Mouse (Mus musculus) megakaryocyte, embryonic 14.5 days (primary cell): ENCODE results near the gene Trank1. TPM values are rescaled to one million over a fixed set of nuclear protein-coding genes. Genes with fewer than 3 reads are reported as not detected.

Experiments used
- H3K27me3 ChIP-seq: replicated peaks from 2 replicates; pipeline ENCODE3; 2012; ENCODE audit warnings: inconsistent platforms
- H3K36me3 ChIP-seq: replicated peaks from 2 replicates; pipeline ENCODE3; 2012; ENCODE audit warnings: low read length, inconsistent platforms, mixed read lengths
- H3K4me1 ChIP-seq: 2 replicates; pipeline ENCODE4 v1.6.1; 2012; ENCODE audit warnings: inconsistent platforms
- H3K4me3 ChIP-seq: replicated peaks from 2 replicates; pipeline ENCODE3; 2012; ENCODE audit warnings: moderate library complexity, mild to moderate bottlenecking, inconsistent platforms
- H3K9me3 ChIP-seq: 2 replicates; pipeline ENCODE4 v1.6.1; 2012; ENCODE audit warnings: inconsistent platforms
- FLI1 ChIP-seq: IDR thresholded peaks from 2 replicates; pipeline ENCODE4 v1.6.1; 2012; ENCODE audit warnings: low read length, inconsistent platforms, mixed read lengths
- GATA1 ChIP-seq: IDR thresholded peaks from 3 replicates; pipeline ENCODE4 v1.6.1; 2012; ENCODE audit warnings: mixed read lengths, low read length, inconsistent platforms, borderline replicate concordance
- polyA plus RNA-seq: library from polyadenylated mRNA; stranded (reverse); fragments of >175 nt; gene quantifications from 2 replicates; pipeline ENCODE4 v1.2.3, GENCODE M21; 2012; ENCODE audit warnings: low replicate concordance; ENCODE audit not compliant: insufficient read depth

Gene Trank1
- polyA plus RNA-seq, 1 experiment = not detected

- no peak for TF ChIP-seq FLI1
- TF ChIP-seq GATA1 = no peak
- no peaks in the 10 kb centered on the region for H3K36me3 ChIP-seq
- H3K4me3 ChIP-seq = no peak overlapping the region
Measured at GRCm38 (mm10) chr9:111390016-111390415, 78.5 kb downstream of the Trank1 start.

DNA sequence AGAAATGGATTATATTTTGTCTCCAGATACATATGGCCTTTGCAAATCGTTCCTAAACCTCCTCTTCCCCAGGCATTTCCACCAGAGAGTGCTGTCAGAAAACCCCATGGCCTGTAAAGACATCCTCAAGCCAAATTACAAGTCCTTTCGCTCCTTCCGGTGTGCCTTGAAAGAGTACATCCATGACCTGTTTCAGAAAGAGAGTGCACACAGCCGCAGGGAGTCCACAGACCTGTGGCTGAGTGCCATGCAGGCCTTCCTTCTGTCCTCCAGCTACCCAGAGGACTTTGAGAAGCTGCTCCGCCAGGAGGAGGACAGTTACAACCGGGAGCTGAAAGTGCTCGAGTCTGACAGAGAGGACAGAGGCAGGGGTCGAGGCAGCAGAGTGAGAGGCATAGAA lies 79.5 kb downstream of the Trank1 start:
- no peaks in the 10 kb centered on the region for H3K36me3 ChIP-seq

More at GRCm38 (mm10) chr9:111390016-111390415, 78.5 kb downstream of the Trank1 start:
- H3K9me3 ChIP-seq = peaks cover 3% of the 10 kb centered on the region; the same call in 1 of the 2 replicates
- H3K4me1 ChIP-seq = no peaks in the 10 kb centered on the region
- peaks cover 5% of the 10 kb centered on the region for H3K27me3 ChIP-seq

DNA sequence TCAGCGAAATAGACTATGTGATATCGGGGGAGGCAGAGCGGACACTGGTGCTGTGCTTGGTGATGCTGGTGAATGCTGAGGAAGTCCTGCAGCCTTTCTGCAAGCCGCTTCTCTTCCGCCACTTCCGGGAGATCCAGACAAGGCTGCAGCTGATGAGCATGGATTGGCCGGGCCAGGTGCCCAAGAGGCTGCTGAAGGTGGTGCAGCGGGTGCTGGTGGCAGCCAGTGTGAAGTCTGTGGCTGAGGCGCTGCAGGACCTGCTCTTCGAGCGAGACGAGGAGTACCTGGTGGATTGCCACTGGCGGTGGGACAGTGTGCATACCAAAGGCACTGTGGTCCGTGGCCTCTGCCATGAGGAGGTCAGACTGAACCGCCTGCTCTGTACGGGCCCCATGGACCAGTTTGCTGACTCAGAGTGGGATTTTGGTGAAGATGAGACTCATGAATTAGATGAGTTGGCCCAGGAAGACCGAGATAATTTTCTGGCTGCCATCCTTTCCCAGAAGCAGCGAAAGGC lies 80.4 kb downstream of the Trank1 start:
- no peak for TF ChIP-seq GATA1
- no peak for TF ChIP-seq FLI1
- Histone ChIP-seq H3K4me1 (0 out of 2 replicates have a peak, but pooled peaks cover 2% of the 10 kb centered on the region), H3K4me3 (no peak overlapping the region), H3K27me3 (peaks cover 10% of the 10 kb centered on the region), H3K9me3 (no peaks in the 10 kb centered on the region), H3K36me3 (no peaks in the 10 kb centered on the region)

More for the DNA sequence above, 79.5 kb downstream of the Trank1 start:
- no peak overlapping the region for H3K4me3 ChIP-seq
- no peaks in the 10 kb centered on the region for H3K4me1 ChIP-seq
- H3K27me3 ChIP-seq = peaks cover 6% of the 10 kb centered on the region
- no peaks in the 10 kb centered on the region for H3K9me3 ChIP-seq
- TF ChIP-seq FLI1 (no peak), GATA1 (no peak)

- Histone ChIP-seq H3K27me3 (peaks cover 11% of the 10 kb centered on the region), H3K9me3 (no peaks in the 10 kb centered on the region), H3K4me1 (0 out of 2 replicates have a peak, but pooled peaks cover 3% of the 10 kb centered on the region), H3K36me3 (no peaks in the 10 kb centered on the region), H3K4me3 (no peak overlapping the region)
- TF ChIP-seq GATA1 (no peak), FLI1 (no peak)
Measured at GRCm38 (mm10) chr9:111395265-111395664, 83.7 kb downstream of the Trank1 start.

- peaks cover 11% of the 10 kb centered on the region for H3K27me3 ChIP-seq
Measured at GRCm38 (mm10) chr9:111398059-111398458, 86.5 kb downstream of the Trank1 start.

GRCm38 (mm10) chr9:111400089-111400488 lies 88.5 kb downstream of the Trank1 start:
- Histone ChIP-seq H3K4me1 (0 out of 2 replicates have a peak, but pooled peaks cover 3% of the 10 kb centered on the region), H3K36me3 (no peaks in the 10 kb centered on the region), H3K27me3 (peaks cover 8% of the 10 kb centered on the region), H3K9me3 (no peaks in the 10 kb centered on the region), H3K4me3 (no peak overlapping the region)
- TF ChIP-seq GATA1 (no peak), FLI1 (no peak)

More at GRCm38 (mm10) chr9:111398059-111398458, 86.5 kb downstream of the Trank1 start:
- H3K9me3 ChIP-seq = no peaks in the 10 kb centered on the region
- H3K4me1 ChIP-seq = 0 out of 2 replicates have a peak, but pooled peaks cover 3% of the 10 kb centered on the region
- TF ChIP-seq FLI1 = no peak
- TF ChIP-seq GATA1 = no peak
- H3K4me3 ChIP-seq = no peak overlapping the region
- H3K36me3 ChIP-seq = no peaks in the 10 kb centered on the region

DNA sequence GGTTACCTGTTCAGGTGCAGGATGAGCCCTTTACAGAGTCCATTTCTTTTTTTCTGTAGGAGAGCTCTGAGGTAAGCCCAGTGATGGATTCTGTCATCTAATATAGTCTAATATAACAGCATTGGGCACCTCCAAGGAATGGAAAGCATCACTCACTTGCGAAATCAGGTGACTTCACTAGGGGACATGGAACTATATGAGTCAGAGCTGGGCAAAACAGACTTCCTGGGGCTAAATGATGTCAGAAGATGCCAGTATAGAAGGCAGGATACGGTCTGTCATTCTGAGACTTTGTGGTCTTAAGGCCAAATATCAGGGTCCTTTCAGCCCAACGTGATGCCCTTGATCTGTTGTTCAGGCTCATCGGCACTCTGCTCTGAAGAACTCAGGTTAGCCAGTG lies 91.6 kb downstream of the Trank1 start:
- Histone ChIP-seq H3K4me3 (no peak overlapping the region), H3K36me3 (no peaks in the 10 kb centered on the region)

GRCm38 (mm10) chr9:111404346-111405079 lies 93.0 kb downstream of the Trank1 start:
- Histone ChIP-seq H3K36me3 (no peaks in the 10 kb centered on the region), H3K9me3 (no peaks in the 10 kb centered on the region)
- no peak for TF ChIP-seq FLI1
- TF ChIP-seq GATA1 = no peak

More for the DNA sequence above, 91.6 kb downstream of the Trank1 start:
- no peaks in the 10 kb centered on the region for H3K4me1 ChIP-seq
- H3K27me3 ChIP-seq = no peaks in the 10 kb centered on the region
- TF ChIP-seq GATA1 = no peak
- no peak for TF ChIP-seq FLI1
- H3K9me3 ChIP-seq = no peaks in the 10 kb centered on the region

DNA sequence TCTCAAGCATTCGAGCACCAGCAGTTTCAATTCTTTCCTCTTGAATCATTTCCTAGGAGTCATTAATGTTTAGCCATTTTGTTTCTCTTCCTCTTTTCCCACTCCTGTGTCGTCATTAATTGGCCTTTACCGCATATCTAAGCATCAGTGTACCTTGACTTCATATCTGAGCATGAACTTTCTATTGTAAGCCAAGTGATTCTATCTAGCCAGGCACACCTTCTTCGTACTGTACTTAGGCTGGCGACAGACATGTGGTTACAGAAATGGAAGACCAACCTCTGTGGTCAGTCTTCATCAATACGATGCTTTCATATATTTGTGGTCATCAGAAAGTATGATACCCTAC lies 93.5 kb downstream of the Trank1 start:
- Histone ChIP-seq H3K9me3 (no peaks in the 10 kb centered on the region), H3K4me1 (no peaks in the 10 kb centered on the region), H3K36me3 (no peaks in the 10 kb centered on the region), H3K4me3 (no peak overlapping the region), H3K27me3 (no peaks in the 10 kb centered on the region)
- no peak for TF ChIP-seq GATA1
- no peak for TF ChIP-seq FLI1

More at GRCm38 (mm10) chr9:111404346-111405079, 93.0 kb downstream of the Trank1 start:
- Histone ChIP-seq H3K4me1 (no peaks in the 10 kb centered on the region), H3K27me3 (no peaks in the 10 kb centered on the region), H3K4me3 (no peak overlapping the region)

DNA sequence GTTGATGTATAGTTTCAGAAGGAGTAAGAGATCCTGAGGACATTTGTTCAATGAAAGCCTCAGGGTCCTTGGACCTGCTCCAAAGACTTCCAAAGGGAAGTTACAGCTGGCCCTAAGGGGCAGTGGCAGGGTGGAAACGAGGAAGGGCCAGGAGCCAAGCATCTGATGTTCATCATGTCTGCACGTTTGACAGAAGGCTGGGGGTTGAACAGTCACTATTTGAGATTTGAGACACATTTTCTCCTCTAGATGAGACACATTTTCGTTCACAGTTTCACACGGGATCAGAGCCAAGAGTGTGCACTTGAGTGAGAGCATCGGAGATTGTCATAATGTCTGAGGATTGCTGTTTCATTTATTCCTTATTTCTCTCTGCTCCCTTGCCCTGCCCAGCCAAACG lies 96.5 kb downstream of the Trank1 start:
- no peaks in the 10 kb centered on the region for H3K27me3 ChIP-seq
- no peak overlapping the region for H3K4me3 ChIP-seq
- TF ChIP-seq FLI1 (no peak), GATA1 (no peak)
- peaks cover 6% of the 10 kb centered on the region; the same call in 1 of the 2 replicates for H3K9me3 ChIP-seq
- no peaks in the 10 kb centered on the region for H3K4me1 ChIP-seq
- no peaks in the 10 kb centered on the region for H3K36me3 ChIP-seq
